Mouse (Mus musculus): ENCODE measurements around the gene Zbtb5.
"Not testable (repeated sequence)": the region's sequence is repeated elsewhere in the genome, so short reads cannot be mapped to it uniquely, and the experiment has no call there.

Zbtb5 gene

GRCm38 (mm10) chr4:45012105-45012975, at the start of gene Zbtb5:
Gene Zbtb5 (minus strand): TSS chr4:45012412.
- DNase-seq: peak; percentile 100

GRCm38 (mm10) chr4:45055451-45055850, 43.2 kb upstream of the Zbtb5 start:
- DNase-seq: no peak

GRCm38 (mm10) chr4:45054862-45055261, 42.6 kb upstream of the Zbtb5 start:
- DNase-seq: peak; percentile 14

GRCm38 (mm10) chr4:45047956-45048355, 35.7 kb upstream of the Zbtb5 start:
- no peak for DNase-seq

- DNase-seq: no peak
Measured at GRCm38 (mm10) chr4:45047286-45047887, 35.2 kb upstream of the Zbtb5 start.

GRCm38 (mm10) chr4:45046679-45047078, 34.5 kb upstream of the Zbtb5 start:
- no peak for DNase-seq

- DNase-seq: no peak
Measured at GRCm38 (mm10) chr4:45040795-45041194, 28.6 kb upstream of the Zbtb5 start.

GRCm38 (mm10) chr4:45039546-45039945, 27.3 kb upstream of the Zbtb5 start:
- not testable (repeated sequence) for DNase-seq

GRCm38 (mm10) chr4:45038879-45039278, 26.7 kb upstream of the Zbtb5 start:
- peak; percentile 19 for DNase-seq

GRCm38 (mm10) chr4:45037455-45038410, 25.5 kb upstream of the Zbtb5 start:
- DNase-seq: peak; percentile 52

GRCm38 (mm10) chr4:45036571-45036970, 24.4 kb upstream of the Zbtb5 start:
- no peak for DNase-seq

- DNase-seq: no peak
Measured at GRCm38 (mm10) chr4:45036048-45036447, 23.8 kb upstream of the Zbtb5 start.

- DNase-seq: peak; percentile 65
Measured at GRCm38 (mm10) chr4:45034693-45035628, 22.7 kb upstream of the Zbtb5 start.

GRCm38 (mm10) chr4:45032586-45032985, 20.4 kb upstream of the Zbtb5 start:
- DNase-seq: no peak

- DNase-seq: no peak
Measured at GRCm38 (mm10) chr4:45026459-45026858, 14.2 kb upstream of the Zbtb5 start.

GRCm38 (mm10) chr4:45019009-45019408, 6.8 kb upstream of the Zbtb5 start:
- no peak for DNase-seq

GRCm38 (mm10) chr4:45018452-45018980, 6.3 kb upstream of the Zbtb5 start, which contains the start of gene Polr1e:
Gene Polr1e (plus strand): TSS chr4:45018583.
- DNase-seq: peak; percentile 99

GRCm38 (mm10) chr4:45015615-45016014, 3.4 kb upstream of the Zbtb5 start:
- DNase-seq: peak; percentile 80

GRCm38 (mm10) chr4:45013537-45013936, 1.3 kb upstream of the Zbtb5 start:
- DNase-seq: no peak

GRCm38 (mm10) chr4:45013031-45013431, 819 bp upstream of the Zbtb5 start:
- no peak for DNase-seq

GRCm38 (mm10) chr4:45011581-45012104, 569 bp downstream of the Zbtb5 start:
- peak; percentile 82 for DNase-seq
